Comparison of ENCODE assay signal across 35 mouse cellular contexts in the genomic region with DNA sequence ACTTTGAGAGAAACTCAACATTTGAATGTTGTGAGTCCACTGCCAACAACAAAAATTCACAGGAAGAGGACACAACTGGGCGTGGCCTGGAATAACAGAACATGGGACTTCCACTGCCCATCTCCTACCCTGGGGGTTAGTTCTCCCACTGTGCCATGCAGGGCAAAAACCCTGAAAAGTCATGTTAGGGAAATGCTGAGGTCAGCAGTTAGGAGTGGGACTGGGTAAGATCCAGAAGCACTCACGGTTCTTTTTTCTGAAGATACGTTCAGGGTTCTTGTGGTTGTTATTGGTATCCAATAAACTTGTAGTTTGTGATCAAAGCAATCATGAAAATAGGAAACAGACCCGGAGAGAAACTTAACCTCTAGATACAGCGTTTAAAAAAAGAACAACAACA.
"Had no signal": no experiment of that assay in that cellular context is flagged by ENCODE, and none has a peak within 500 bp of the region (broad histone marks: within the 10 kb centered on the region; RNA-seq: fewer than 3 reads in every experiment).

No protein-coding gene starts in this region.

- H3K4me1 ChIP-seq: heart, embryonic 10.5 days; heart, embryonic 12.5 days; heart, embryonic 13.5 days; heart, embryonic 15.5 days; hindbrain, embryonic 10.5 days; hindbrain, embryonic 12.5 days; hindbrain, embryonic 13.5 days; hindbrain, embryonic 15.5 days; intestine, embryonic 15.5 days; kidney, embryonic 15.5 days had no signal

- H3K9ac ChIP-seq: heart, embryonic 12.5 days; heart, embryonic 13.5 days; heart, embryonic 15.5 days; hindbrain, embryonic 12.5 days; hindbrain, embryonic 13.5 days; hindbrain, embryonic 14.5 days; hindbrain, embryonic 15.5 days; intestine, embryonic 15.5 days; kidney, embryonic 15.5 days had no signal

- DNase-seq: heart, postnatal 10 days; heart, postnatal 14 days; heart, postnatal 36 days; kidney, adult 11 months; kidney, adult 18-20 months; kidney, adult 2 months; kidney, adult 8-10 months; kidney, adult 9 months; kidney, postnatal 10 days; kidney, postnatal 14 days; kidney, postnatal 25 days; kidney, postnatal 36 days; kidney, postnatal 4 days; layer of hippocampus, adult 9-11 months; layer of hippocampus, postnatal 36 days had no signal

- H3K4me2 ChIP-seq: heart, embryonic 11.5 days; heart, embryonic 12.5 days; heart, embryonic 13.5 days; heart, embryonic 15.5 days; hindbrain, embryonic 12.5 days; hindbrain, embryonic 13.5 days; hindbrain, embryonic 14.5 days; hindbrain, embryonic 15.5 days; intestine, embryonic 15.5 days; kidney, embryonic 15.5 days had no signal

- H3K36me3 ChIP-seq: heart, embryonic 10.5 days; heart, embryonic 12.5 days; heart, embryonic 13.5 days; heart, embryonic 15.5 days; hindbrain, embryonic 10.5 days; hindbrain, embryonic 12.5 days; hindbrain, embryonic 13.5 days; hindbrain, embryonic 15.5 days; intestine, embryonic 15.5 days; kidney, embryonic 15.5 days had no signal

- H3K4me3 ChIP-seq: heart, embryonic 10.5 days; heart, embryonic 12.5 days; heart, embryonic 13.5 days; heart, embryonic 15.5 days; hindbrain, embryonic 10.5 days; hindbrain, embryonic 12.5 days; hindbrain, embryonic 13.5 days; hindbrain, embryonic 15.5 days; intestine, embryonic 15.5 days; kidney, embryonic 15.5 days; layer of hippocampus, adult 2 months; left cerebral cortex, adult 2 months had no signal

- H3K27ac ChIP-seq: heart, embryonic 10.5 days; heart, embryonic 13.5 days; heart, embryonic 15.5 days; hindbrain, embryonic 10.5 days; hindbrain, embryonic 12.5 days; hindbrain, embryonic 13.5 days; hindbrain, embryonic 14.5 days; hindbrain, embryonic 15.5 days; hindbrain, postnatal 0 days; intestine, embryonic 15.5 days; kidney, embryonic 15.5 days; kidney, postnatal 0 days; layer of hippocampus, adult 2 months; left cerebral cortex, adult 2 months had no signal

- ATAC-seq: hindbrain, embryonic 16.5 days; hindbrain, postnatal 0 days; inflammation-experienced regulatory T-cells, adult 6 months; intestine, embryonic 15.5 days; intestine, embryonic 16.5 days; intestine, postnatal 0 days had no signal

- H3K9me3 ChIP-seq: heart, embryonic 10.5 days; heart, embryonic 12.5 days; heart, embryonic 13.5 days; heart, embryonic 15.5 days; hindbrain, embryonic 10.5 days; hindbrain, embryonic 12.5 days; hindbrain, embryonic 13.5 days; hindbrain, embryonic 15.5 days; intestine, embryonic 15.5 days; kidney, embryonic 15.5 days had no signal

- H3K27me3 ChIP-seq: heart, embryonic 12.5 days; heart, embryonic 13.5 days; heart, embryonic 15.5 days; hindbrain, embryonic 12.5 days; hindbrain, embryonic 13.5 days; hindbrain, embryonic 15.5 days; intestine, embryonic 15.5 days; kidney, embryonic 15.5 days had no signal
